Mouse (Mus musculus): ENCODE results near the gene Hspa14. TPM values are rescaled to one million over a fixed set of nuclear protein-coding genes. Genes with fewer than 3 reads are reported as not detected.

The Hspa14 gene
- total RNA-seq (2022), result 10 to 100 TPM; 19.8 to 24.0 (median 22.2) TPM

DNA sequence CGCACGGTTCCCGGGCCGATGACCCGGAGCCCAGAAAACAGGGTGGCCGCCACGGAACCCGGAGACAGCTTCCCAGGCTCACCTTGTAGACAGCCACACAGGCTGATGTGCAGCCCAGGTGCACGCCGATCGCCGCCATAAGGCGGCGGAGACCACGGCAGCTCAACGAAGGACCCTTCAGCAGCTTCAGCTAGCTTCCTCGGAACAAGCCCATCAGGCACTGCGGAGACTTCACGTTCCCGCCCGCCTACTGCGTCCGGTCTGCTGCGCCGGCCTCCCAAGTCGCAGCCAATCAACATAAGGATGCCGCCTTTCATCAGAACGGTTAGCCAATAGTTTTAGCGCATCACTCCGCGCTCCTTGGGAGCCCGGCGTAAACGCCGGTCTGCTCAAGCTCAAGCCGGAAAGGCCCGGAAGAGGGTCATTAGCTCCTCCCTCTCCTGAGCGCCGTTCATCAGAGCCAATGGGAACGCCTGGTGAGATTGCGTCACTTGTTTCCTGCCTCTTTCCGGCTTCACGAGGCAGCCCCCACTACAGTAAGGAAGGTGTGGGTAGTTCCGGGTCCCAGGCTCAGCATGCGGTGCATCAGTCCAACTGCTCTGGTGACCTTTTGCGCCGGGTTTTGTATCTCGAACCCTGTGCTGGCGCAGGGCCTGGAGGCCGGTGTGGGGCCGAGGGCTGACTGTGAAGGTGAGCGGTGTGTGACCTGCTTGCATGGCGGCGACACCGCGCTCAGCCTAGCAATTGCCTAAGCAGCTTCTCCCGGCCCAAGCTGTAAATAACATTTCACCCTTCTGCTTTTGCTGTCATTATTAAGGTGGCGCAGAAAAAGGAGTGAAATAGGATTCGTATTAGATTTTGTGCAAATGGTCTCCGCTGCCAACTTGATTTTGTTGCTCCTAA, at the start of gene Hspa14, which contains the start of the genes Gm45902 and Cdnf:
Gene Hspa14 (minus strand): TSS at position 263 of the 903 bp plus-strand sequence.
Gene Gm45902 (minus strand): TSS at position 239 of the 903 bp plus-strand sequence.
Gene Cdnf (plus strand): TSS at position 479 of the 903 bp plus-strand sequence.
- DNase-seq (ENCODE audit: low spot score), result peak; percentile 98

DNA sequence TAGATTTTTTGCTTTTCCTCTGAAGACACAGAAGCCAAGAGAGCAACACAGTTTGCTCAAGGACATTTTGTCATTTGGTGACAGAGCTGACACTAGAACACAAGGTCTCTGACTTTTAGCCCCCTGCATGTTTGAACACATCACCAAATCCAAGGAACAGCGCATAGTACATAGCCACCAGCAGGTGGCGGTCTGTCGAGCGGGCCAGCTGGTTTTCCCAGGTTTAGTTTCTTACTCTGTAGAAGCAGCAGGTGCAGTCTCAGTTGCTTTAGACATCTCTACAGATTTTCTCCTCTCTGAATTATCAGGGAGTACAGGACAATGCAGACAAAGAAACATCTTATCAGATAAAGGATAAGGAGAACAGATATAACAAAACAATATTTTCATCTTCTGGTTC, 34.0 kb upstream of the Hspa14 start:
- DNase-seq (ENCODE audit: low spot score), result peak; percentile 16

DNA sequence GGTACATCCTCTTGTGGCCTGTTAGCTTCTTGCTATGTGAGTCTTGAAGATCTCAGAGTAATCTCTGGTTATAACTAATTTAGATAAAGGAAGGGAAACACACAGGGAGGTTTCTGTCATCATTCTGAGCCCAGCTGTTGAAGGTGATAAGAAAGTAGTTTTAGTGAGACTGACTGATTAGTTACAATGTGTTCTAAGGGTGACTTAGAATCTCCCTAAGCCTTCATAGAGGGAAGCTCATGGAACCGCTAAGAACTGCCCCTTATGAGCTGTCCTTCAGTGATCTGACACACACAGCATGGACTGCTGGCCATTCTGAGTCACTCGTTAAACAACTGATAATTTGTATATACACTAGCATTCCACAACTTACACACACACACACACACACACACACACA, 33.4 kb upstream of the Hspa14 start:
- DNase-seq (ENCODE audit: low spot score), result no peak

DNA sequence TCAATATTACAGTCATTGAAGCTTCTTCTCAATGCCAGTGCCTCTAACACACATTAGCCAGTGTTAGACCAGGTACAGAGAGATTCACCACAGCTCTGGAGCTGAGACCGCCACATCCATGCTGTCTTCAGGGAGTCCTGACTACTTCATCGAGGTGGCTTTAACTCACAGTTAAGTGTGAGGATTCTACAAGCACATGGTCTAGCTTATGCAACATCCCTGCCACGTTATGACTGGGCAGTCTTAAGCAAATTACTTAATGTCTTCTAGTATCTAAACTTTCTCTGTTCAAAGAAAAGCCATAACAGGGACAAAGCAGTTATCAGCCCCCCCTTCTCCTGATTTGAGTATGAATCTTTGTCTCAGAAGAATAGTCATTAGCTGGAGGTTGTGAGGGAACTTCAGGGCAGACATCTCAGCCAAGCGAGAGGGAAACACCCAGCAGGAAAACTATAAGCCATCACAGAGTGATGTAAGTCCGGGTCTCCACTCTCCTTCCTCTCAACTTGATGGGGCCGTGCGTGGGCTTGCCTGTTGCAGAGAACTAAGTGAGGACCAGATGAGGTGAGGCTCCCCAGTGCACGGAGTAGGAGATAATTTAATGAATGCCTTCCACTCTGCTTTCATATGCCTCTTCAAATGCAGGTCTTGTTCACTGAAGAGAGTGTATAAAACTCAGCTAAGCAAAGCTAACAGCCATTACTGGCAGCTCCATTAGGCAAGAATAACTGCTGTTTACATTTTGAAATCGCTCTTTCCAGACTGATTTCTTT, 28.9 kb upstream of the Hspa14 start:
- DNase-seq (ENCODE audit: low spot score), result no peak

DNA sequence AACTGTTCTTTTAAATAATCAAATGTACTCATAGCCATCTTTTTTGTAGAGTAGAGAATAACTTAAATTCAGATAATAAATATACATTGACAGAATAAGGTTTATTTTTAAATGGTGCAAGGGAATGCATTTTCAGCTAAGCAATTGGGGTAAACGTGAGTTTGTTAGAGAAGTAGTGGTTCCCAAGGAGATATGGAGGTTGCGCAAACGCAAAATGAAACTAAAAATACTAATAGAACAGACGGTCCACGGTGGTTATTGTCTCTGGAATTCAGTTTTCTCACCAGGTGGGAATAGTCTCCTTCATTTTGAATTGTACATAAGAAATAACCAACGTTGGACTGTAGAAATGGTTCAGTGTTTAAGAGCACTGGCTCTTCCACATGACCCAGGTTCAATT, 13.7 kb upstream of the Hspa14 start:
- DNase-seq (ENCODE audit: low spot score), result no peak

DNA sequence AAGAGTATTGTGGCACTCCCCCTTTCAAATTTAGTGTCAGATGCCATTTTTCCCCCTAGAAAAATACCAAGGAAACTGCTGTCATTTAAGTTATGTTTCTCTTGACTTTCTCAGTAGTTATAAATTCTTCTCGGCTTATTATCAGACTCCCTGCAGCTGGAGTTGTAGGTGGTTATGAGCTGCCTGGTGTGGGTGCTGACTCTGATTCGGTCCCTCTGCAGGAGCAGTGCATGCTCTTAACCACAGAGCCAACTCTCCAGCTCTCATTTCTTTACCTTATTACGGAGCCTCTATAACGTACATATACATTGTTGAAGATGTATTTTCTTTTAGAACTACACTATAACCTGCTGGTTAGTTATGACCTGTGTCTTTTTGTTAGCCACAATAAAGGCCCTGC, 9.9 kb upstream of the Hspa14 start:
- DNase-seq (ENCODE audit: low spot score), result no peak

DNA sequence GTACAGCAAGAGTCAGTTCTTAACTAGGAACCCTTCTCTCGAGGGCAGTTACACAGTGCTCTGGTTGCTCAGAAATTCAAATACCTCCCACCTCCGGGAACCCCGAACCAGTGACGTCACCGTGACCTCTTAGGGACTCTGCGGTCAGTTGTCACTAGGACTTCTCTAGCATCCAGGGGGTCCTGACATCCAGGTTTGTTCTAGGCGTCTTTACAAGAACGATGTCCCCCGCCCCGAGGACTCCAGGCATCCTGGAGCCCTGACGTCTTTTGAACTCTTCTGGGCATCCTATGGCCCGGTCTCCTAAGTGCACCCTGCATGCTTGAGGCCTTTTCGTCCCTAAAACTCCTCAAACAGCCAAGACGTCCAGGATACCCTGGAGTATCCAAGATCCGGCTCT, 538 bp downstream of the Hspa14 start:
- no peak for DNase-seq (ENCODE audit: low spot score)

DNA sequence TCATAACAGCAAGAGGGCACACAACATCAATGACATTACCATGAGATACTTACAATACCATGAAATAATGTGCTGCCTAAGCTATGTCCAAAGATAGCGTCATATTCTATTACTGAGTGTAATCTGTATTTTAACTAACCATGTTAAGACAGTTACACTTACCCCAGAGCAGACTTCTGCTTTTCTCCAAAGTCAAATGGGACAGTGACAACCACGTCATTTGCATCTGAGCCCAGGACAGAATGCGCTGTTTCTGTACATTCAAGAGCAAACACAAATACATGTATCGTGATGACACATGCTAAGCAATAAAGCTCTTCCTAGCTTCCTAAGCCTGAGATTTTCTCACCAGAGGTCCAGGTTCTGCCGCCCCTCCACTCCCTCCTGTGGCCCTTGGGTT, 11.7 kb downstream of the Hspa14 start:
- no peak for DNase-seq (ENCODE audit: low spot score)

DNA sequence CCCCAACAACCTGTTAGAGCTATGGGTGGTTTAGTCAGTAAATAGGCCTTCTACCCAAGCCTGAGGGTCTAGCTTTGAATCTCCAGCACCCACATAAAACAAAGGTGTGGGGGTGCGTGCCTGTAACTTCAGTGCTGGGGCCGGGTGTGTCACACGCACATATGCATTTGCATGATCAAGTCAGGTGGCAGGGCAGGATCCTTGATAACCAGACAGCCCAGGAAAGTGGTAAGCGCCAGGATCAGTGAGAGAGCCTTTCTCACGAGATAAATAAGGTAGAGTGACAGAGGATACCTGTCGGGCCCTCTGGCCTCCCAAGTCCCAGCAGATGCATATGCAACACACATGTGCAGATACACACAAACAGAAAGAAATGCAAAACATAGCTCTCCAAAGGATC, 13.1 kb downstream of the Hspa14 start:
- DNase-seq (ENCODE audit: low spot score), result no peak

DNA sequence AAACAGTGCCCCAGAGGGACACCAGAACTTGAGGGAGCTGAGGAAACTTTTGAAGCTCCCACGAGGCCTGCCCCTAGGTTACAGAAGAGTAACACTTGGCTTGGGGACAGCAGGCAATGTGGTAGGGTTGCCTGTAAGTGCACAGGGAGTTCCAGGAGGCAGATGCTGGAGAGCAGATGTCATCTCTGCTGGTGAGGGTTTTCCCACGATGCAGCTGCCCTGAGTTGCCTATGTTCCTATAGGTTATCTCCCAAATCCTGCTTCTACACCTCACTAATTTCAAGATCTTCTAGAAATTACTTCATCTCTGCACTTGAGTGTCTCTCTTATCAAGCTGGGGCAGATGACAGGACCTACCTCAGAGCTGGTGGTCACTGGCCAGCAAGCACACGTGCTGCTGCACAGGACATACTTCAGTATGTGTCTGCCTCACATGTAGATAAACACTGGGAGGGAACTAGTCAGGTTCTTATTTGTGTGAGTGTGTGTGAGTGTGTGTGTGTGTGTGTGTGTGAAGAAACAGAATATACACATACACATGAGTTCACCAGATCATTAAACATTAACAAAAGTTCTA, 18.7 kb downstream of the Hspa14 start:
- no peak for DNase-seq (ENCODE audit: low spot score)

DNA sequence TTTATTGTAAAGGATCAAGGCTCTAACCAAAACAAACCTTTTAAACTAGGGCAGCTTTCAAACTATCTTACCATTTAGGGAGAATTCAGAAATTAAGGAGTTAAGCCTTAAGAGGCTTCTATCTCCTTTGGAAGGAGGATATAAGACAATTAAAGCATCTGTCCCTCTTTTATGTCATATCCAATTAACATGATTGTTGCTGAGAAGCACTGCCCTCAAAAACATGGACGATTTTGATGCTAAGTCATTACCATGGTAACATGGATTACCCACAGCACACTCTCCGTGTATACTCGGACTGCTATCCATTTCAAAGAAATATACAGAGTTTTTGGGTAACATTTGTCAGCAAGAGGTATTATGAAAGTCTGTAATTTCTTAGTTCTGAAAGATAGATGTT, 22.8 kb downstream of the Hspa14 start:
- no peak for DNase-seq (ENCODE audit: low spot score)

DNA sequence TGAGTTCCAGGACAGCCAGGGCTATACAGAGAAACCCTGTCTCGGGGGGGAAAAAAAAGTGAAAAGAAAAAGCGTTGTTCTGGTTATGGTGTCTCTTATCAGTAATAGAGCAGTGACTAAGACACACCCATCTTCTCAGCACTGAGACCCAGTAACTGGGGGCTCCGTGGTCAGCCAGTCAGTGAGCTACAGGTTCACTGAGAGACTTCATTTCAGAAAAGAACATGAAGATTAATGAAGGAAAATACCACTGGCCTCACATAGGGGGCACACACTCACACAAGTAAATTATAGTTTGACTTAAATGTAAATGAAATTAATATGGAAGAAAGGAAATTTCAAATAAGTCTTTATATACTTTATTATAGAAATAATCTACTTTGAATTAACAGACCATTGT, 32.4 kb downstream of the Hspa14 start:
- no peak for DNase-seq (ENCODE audit: low spot score)

DNA sequence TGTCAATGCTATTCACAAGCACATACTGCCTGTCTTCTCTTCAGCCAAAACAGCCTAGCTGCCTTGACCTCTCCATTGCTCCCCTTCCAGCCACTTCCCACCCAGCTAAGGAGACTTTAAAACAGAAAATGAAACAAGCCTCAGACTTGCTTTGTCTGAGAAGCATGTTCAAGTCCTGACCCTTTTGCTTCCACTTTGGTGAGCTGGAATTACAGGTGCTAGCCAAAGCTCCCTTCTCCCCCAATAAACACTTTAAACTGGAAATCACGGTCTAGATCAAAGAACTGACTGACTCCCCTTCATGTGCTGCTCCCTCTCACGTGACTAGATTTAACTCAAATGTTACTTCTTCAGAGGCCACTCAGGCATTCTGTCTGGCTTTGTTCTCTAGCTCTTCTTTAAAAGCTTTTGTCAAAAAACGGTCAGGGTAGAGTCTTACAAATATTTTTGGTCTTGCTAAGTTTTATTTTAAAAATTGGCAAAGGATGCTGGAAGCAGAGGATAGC, 36.8 kb downstream of the Hspa14 start:
- DNase-seq (ENCODE audit: low spot score), result no peak

DNA sequence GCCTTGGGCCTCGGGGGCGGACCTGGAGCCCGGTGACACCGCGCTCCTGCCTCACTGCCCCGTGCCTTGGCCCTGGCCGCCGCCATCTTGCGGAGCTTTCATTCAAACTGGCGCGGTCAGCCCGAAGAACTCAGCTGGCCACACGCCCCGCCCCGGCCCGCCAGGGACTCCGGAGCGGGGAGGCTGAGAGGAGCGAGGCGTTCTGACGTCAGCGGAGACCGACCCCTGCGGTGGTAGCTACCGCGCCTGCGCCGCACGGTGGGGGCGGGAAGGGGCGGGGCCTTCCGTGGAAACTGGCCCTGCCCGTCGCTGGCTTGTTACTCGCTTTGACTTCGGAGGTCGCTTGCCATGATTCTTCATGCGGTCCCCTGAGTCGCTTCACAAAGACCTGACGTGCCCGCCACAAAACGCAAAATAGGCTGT, 37.7 kb downstream of the Hspa14 start, which contains the start of gene Suv39h2:
Gene Suv39h2 (minus strand): TSS at position 171 of the 423 bp plus-strand sequence.
- peak; percentile 96 for DNase-seq (ENCODE audit: low spot score)

DNA sequence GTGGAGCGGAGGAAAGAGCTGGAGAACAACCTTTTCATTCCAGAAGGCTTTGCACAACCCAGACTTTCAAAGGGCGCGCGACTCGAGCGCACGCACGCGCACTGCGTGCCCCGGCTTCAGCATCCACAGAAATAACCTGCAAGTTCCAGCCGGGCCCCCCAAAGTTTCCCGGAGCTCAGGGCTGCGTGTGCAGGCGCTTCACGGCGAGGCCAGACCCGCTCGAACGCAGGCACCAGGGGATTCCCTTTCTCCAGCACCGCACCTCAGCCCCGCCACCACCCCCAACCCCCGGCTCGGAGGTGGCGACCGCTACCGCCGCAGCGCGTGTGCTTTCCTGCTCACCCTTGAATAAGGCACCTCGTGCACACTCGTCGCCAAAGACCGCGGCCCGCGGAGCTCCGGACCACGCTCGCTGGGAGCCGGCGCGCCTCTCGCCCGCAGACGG, 38.2 kb downstream of the Hspa14 start:
- peak; percentile 41 for DNase-seq (ENCODE audit: low spot score)

DNA sequence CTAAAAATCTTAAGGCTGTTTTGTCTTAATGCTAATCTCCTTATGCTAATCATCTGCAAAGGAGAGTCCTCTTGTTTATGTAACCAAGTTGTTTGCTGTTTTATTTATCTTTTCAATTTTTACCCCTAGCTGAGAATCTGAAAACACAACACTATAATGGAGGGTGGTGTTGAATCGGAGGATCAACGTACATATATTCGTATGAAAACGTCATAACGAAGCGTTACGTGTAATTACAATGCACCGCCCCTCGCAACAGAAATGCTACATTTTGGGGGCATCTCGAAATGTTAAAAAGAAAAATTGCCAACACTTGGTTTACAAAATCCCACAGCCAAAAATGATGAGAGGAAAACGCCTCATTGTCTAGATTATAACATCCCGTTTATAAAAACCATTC, 38.7 kb downstream of the Hspa14 start:
- no peak for DNase-seq (ENCODE audit: low spot score)

DNA sequence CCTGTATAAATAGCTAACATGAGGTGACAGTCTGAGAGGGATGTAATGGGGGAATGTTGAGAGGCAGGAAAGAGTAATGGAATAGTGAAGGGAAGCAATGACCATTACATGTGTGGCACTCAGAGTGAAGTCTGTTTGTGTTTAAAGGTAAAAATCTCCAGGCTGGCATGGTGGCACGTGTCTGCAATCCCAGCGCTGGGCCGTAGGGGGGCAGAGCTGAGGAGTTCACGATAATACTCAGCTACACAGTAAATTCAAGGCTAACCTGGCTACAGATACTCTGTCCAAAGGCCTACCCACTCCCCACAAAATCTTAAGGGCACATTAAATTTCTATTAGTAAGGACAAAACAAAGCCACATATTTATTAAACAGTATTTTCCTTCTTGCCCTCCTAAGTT, 56.0 kb downstream of the Hspa14 start:
- DNase-seq (ENCODE audit: low spot score), result no peak

DNA sequence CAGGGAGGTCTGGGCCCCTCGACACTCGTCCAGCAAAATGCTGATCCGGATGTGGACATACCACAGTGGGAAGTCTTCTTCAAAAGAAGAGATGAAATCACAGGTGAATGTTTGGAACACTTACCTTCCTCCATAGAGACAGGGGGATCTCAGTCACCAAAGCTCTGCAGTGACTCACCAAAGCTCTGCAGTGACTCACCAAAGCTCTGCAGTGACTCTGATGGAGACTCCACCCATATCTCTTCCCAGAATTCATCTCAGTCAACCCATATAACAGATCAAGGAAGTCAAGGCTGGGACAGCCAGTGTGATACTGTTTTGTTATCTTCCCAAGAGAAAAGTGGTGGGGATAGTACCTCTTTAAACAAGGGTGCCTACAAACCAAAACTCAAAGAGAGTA, 59.5 kb downstream of the Hspa14 start:
- DNase-seq (ENCODE audit: low spot score), result no peak

DNA sequence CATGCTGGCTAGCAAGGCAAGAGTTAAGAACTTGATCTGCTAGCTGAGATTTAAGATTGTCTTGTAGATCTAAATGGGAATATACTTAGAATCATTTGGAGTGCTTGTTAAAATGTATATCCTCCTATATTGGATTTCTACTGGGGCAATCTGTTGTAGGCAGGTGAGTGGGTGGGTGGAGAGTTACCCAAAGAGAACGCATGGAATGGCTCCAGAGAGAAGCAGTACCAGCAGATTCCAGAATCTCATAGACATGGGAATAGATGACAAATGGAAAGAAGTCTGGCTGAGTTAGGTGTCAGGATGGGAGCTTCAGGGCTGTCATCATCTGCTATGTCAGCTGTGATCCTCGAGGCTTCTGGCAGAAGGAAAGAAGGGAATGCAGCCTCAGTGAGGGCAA, 63.2 kb downstream of the Hspa14 start:
- no peak for DNase-seq (ENCODE audit: low spot score)

DNA sequence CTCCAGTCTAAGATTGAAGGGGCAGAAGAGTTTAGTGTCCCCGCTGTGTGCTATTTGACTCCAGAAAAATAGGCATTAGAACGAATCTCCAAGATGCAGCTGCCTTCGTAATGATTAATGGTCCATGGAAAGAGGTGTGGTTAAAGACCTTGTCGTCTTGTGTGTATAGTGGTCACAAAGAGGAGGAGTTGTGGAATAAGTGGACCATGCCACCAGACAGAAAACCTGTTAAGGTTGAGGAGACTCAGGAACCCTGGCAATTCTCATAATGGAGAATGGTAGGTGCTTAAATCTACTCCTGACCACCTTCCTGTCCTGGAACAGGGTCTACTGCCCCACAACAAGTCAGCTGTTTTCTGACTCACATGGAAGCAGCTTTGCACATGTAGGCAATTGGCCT, 66.6 kb downstream of the Hspa14 start:
- DNase-seq (ENCODE audit: low spot score), result no peak

DNA sequence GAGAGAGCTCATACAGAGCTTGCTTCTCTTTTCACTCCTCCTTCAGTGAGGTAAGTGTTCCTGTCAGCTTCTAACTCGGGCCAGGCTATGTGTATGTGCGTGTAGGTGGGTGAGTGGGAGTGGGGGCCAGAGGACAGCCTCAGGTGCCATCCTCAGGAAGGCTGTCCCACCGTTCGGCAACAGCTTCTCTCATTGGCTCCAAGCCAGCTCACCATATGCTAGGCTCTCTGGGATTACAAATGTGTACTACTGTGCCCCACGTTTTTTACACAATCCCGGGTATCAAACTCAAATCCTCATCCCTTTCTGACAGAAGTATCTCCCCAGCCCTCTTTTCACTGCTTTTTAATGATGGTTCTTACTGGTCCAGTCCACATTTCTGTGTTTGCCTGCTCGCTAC, 68.4 kb downstream of the Hspa14 start:
- no peak for DNase-seq (ENCODE audit: low spot score)
